Mouse (Mus musculus): ENCODE measurements around the gene Gnao1. TPM values are rescaled to one million over a fixed set of nuclear protein-coding genes. Genes with fewer than 3 reads are reported as not detected.

Gnao1 gene
- total RNA-seq, 4 experiments from 2014 or later, result 634 to 668 (median 642) TPM

GRCm38 (mm10) chr8:93843858-93844502, 34.2 kb downstream of the Gnao1 start:
- DNase-seq (ENCODE audit: low spot score in 2 of 2), result no peak

GRCm38 (mm10) chr8:93845186-93845585, 35.4 kb downstream of the Gnao1 start:
- no peak for DNase-seq (ENCODE audit: low spot score in 2 of 2)

GRCm38 (mm10) chr8:93852087-93852645, 42.4 kb downstream of the Gnao1 start:
- peak in 1 of 2 experiments; percentile 58 for DNase-seq (ENCODE audit: low spot score in 2 of 2)

GRCm38 (mm10) chr8:93852851-93853461, 43.2 kb downstream of the Gnao1 start:
- DNase-seq (ENCODE audit: low spot score in 2 of 2), result no peak

- no peak for DNase-seq (ENCODE audit: low spot score in 2 of 2)
These were observed 44.9 kb downstream of the Gnao1 start for GRCm38 (mm10) chr8:93854676-93855075.

- no peak for DNase-seq (ENCODE audit: low spot score in 2 of 2)
These were observed 45.5 kb downstream of the Gnao1 start for GRCm38 (mm10) chr8:93855272-93855671.

GRCm38 (mm10) chr8:93857144-93857543, 47.4 kb downstream of the Gnao1 start:
- no peak for DNase-seq (ENCODE audit: low spot score in 2 of 2)

- DNase-seq (ENCODE audit: low spot score in 2 of 2), result no peak
These were observed 48.5 kb downstream of the Gnao1 start for GRCm38 (mm10) chr8:93858286-93858685.

- no peak for DNase-seq (ENCODE audit: low spot score in 2 of 2)
These were observed 50.3 kb downstream of the Gnao1 start for GRCm38 (mm10) chr8:93860020-93860419.

GRCm38 (mm10) chr8:93864064-93864463, 54.3 kb downstream of the Gnao1 start:
- DNase-seq (ENCODE audit: low spot score in 2 of 2), result no peak

- no peak for DNase-seq (ENCODE audit: low spot score in 2 of 2)
These were observed 56.5 kb downstream of the Gnao1 start for GRCm38 (mm10) chr8:93866271-93866670.

- DNase-seq (ENCODE audit: low spot score in 2 of 2), result no peak
These were observed 58.9 kb downstream of the Gnao1 start for GRCm38 (mm10) chr8:93868486-93869221.

- no peak for DNase-seq (ENCODE audit: low spot score in 2 of 2)
These were observed 61.5 kb downstream of the Gnao1 start for GRCm38 (mm10) chr8:93871275-93871674.

GRCm38 (mm10) chr8:93878396-93878795, 68.6 kb downstream of the Gnao1 start:
- no peak for DNase-seq (ENCODE audit: low spot score in 2 of 2)

- DNase-seq (ENCODE audit: low spot score in 2 of 2), result no peak
These were observed 70.2 kb downstream of the Gnao1 start for GRCm38 (mm10) chr8:93879966-93880365.

GRCm38 (mm10) chr8:93881381-93881780, 71.6 kb downstream of the Gnao1 start:
- DNase-seq (ENCODE audit: low spot score in 2 of 2), result no peak

GRCm38 (mm10) chr8:93883241-93883640, 73.5 kb downstream of the Gnao1 start:
- DNase-seq (ENCODE audit: low spot score in 2 of 2), result no peak

- no peak for DNase-seq (ENCODE audit: low spot score in 2 of 2)
These were observed 74.0 kb downstream of the Gnao1 start for GRCm38 (mm10) chr8:93883771-93884170.

GRCm38 (mm10) chr8:93884316-93884715, 74.5 kb downstream of the Gnao1 start:
- peak; percentile 56 to 57 for DNase-seq (ENCODE audit: low spot score in 2 of 2)

- DNase-seq (ENCODE audit: low spot score in 2 of 2), result no peak
These were observed 76.4 kb downstream of the Gnao1 start for GRCm38 (mm10) chr8:93886181-93886580.

- DNase-seq (ENCODE audit: low spot score in 2 of 2), result no peak
These were observed 78.4 kb downstream of the Gnao1 start for GRCm38 (mm10) chr8:93888150-93888676.
